Mouse (Mus musculus) A20 (cell line): ENCODE measurements around the gene Gm20388.

Experiments used
- DNase-seq: peaks from one replicate; pipeline ENCODE4 v3.0.0-alpha.2; 2011; ENCODE audit warnings: low read depth, low spot score

Gm20388 gene

DNA sequence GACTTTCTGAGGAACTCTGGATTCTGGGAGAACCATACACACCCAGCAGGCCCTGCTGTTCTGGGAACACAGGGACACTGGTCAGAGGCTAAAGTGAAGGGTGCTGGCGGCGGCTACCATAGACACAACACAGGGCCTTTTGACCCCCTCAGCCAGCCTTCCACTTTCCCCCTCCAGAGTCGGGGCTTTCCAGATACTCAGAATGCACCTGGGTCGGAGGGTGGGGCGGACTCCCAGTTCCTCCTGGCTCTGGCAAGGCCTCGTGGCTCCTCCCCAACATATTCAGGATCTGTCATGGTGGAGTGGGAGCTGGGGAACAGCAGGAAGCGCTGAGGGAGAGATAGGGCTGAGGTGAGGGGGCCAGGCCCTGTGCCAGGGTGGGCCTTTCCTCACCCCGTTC, 2781.5 kb downstream of the Gm20388 start:
- peak; percentile 70 for DNase-seq

DNA sequence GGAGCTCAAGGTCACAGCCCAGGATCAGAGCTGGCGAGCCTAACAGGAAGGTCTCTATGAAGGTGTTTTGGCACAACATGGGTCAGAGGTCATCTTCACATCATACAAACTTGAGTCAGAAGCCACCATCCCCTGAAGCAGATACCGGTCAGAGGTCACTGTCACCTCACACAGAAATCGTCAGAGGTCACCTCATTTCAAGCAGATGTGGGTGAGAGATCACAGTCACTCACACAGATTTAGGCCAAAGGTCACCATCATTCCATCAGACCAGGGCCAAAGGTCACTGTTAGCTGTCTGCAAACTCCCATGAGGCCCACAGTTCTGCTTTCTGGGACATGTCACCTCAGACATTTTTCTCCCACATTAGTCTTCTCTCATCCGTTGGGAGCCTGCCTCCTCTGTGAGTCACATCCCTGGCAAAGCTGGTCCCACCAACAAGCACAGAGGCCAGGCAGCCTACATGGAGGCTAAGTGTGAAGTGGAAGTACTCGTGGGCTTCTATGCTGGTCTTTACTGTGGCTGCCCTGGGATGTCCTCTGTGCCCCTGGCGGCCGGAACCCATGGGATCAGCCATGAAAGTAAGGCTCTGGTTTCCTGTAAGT, 2784.9 kb downstream of the Gm20388 start:
- DNase-seq, result no peak

DNA sequence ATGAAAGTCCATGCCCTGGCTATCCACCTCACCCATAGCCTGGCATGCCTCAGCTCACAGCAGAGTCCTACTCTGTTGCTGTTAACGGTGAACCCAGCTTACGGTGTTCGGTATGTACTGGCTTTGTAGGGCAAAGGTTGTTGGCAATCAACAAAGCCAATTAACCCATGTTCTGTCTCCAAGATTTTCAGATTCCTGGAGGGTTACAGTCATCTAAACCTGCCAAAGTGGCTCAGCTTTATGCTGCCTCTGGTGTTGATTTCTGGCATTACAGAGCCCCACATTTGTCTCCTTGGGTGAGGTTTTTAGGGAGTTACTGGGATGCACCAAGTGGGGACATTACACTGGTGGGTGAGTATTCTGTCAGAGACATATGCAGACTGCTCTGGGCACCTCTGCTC, 2786.5 kb downstream of the Gm20388 start:
- DNase-seq, result peak; percentile 67

DNA sequence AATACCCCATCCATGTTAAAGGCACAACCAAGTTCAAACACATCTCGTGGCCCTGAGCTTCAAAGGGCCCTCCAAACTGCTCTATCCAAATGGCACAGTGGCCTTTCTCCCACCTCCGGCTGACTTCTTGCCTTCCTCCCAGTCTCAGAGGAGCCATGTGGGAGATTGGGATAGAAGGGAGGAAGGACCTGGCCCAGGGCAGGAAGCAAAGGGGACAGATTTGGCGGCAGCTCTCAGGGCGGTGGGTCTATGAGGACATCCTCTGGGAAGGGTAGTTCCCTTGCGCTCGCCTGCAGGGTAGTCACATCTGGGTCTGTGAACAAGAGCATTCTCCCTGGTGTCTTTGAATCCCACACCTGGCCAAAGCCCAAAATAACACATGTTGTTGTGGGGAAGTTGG, 2786.9 kb downstream of the Gm20388 start:
- peak; percentile 57 for DNase-seq

DNA sequence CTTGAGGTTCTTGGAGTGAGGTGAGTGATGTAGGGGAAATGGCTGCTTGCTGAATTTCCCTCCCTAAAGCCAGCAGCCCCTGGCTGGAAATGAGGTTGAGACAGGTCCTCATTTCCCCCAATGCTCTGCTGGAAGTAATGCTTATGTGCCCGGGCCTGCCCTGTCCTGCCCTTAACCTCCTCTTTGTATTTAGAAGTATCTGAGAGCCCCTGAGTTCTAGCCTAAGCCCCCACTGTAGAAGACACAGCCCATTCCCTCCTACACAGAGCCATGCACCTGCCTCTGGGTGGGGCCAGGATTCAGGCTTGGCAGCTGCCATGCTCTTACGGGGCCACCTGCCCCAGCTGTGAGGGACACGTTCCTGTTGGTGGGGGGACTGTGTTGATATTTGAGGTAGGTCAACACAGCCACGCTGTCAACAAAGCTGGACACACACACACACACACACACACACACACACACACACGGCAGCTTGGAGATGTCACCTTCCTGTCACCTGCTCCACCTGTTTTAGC, 2787.7 kb downstream of the Gm20388 start:
- peak; percentile 89 for DNase-seq

DNA sequence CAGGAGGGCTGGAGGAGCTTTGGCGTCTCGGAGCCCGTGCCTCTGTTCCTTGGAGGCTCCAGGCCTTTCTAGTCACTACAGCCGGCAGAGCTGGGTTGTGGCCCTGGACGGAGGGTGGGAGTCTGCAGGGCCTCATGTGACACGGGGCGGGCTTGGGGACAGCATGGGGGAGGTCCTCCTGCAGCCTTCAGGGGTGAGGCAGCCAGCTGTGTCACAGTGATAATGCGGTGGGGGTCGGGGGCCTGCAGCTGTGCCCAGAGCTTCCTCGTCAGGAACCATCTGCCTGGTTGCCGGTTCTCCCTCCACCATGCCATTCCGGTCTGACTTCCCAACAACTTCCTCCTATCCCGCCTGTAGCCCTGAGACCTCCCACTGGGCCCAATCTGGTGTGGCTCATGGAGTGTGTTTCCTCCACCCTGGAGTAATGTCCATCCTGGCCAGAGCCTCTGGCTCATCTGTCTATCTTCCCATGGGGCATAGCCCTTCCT, 2788.4 kb downstream of the Gm20388 start, which contains the start of gene Cbfa2t3:
Gene Cbfa2t3, minus strand, starts transcription at position 105 of the 488 bp plus-strand sequence.
- peak; percentile 85 for DNase-seq

DNA sequence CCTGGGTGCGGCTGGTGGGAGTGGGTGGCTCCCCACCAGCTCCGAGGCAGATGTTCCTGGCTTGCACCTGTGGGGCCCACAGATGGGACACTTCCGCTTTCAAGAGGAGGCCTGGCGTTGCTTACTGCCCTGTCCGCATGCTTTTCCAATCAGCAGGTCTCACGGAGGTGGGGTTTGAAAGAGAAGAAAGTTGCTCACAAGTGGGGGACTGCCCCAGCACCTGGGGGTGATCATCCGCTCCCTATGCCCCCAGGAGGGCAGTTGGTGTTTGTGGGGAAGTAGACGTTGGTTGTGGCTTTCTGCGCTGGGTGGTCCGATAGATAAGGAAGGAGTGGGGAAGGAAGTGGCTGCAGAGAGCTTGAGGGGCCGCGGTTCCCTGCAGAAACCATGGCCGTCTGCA, 2790.0 kb downstream of the Gm20388 start:
- DNase-seq, result peak; percentile 97

DNA sequence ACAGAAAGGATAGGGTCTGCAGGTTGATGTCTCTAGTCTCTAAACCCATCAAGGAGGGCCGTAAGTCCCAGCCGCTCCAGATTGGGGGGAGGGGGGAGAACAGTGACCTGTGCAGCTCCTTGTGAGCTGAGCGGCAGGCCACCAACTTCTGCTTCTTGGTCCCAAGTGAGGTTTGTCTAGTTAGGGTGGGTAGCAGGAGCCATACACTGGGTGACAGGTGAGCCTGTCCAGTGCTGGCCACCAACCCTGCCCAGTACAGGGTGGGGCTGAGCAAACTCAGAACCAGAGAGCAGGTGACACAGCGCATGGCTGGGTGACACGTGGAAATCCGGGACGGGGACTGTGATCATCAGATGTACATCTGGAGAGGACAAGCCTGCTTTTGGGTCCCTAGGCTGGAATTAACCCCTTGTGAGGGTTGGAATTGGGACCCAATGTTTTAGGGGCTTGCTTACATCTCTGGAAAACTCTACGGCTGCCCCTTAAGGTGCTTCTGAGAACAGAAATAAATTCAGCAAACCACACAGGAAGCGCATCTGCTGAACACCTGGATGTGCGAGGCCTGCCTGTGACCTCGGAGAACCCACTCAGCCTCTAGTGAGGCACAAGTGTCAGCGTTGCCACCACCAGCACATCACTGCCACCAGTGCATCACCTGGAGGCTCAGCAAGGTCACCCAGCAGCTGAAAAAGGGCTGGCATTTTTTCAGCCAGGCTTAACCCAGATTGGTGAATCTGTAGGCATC, 2791.0 kb downstream of the Gm20388 start:
- peak; percentile 94 for DNase-seq

DNA sequence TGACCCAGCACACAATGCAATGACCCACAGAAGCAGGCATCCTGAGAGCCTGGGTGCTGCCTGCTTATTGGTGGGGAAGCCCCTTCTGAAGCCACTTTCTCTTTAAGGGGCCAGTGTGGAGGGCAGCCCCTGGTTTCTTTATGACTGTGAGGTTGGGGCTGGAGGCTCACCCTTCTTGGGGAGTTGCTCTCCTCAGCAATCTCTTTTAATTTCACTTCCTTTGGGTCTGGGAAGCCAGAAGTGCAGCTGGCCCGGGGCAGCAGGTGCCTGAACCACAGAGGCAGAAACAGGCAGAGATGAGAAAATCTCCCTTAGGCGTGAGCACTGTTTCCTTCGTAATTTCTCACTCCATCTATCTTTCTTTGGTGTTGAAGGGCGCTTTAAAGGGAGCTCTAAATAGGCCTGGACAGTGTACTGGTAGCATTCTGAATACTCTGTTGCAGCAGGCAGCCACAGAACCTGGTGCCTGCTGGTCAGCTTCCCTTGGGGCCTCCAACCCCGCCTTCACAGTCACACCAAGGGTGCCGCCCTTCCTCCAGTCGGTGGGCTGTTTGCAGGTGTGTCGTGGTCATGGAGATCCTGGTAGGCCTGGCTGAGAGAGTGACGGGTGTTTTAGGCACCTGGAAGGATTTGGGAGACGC, 2791.8 kb downstream of the Gm20388 start:
- DNase-seq, result peak; percentile 96

DNA sequence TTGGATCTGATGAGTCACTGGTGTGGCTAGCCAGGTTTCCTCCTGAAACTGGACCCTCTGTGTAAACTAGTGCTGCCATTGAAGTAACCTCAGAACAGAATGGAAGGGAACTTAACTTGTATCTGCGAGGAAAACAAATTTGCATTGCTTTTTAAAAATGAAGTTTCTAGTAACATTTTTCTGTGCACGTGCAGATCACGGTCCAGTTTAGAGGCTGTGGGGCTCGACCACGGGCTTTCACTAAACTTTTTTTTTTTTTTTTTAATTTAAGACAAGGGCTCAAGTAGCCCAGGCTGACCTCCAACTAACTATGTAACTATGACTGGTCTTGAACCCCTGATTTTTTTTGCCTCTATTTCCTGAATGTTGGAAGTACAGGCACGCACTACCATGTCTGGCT, 2792.3 kb downstream of the Gm20388 start:
- no peak for DNase-seq

DNA sequence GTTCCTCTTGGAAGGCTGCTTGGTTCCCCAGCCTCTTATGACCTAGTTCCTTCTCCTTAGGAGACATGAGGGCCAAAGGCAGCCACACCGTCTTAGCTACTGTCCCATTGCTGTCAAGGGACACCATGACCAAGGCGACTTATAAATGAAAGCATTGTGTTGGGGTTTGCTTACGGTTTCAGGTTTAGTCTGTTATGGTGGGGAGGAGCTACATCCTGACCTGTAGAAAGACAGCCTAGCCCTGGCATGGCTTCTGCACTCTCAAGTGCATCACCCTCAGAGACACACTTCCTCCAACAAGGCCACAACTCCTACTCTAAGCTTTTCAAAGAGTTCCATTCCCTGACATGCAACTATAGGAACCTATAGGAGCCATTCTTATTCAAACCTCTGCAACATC, 2794.0 kb downstream of the Gm20388 start:
- peak; percentile 70 for DNase-seq

DNA sequence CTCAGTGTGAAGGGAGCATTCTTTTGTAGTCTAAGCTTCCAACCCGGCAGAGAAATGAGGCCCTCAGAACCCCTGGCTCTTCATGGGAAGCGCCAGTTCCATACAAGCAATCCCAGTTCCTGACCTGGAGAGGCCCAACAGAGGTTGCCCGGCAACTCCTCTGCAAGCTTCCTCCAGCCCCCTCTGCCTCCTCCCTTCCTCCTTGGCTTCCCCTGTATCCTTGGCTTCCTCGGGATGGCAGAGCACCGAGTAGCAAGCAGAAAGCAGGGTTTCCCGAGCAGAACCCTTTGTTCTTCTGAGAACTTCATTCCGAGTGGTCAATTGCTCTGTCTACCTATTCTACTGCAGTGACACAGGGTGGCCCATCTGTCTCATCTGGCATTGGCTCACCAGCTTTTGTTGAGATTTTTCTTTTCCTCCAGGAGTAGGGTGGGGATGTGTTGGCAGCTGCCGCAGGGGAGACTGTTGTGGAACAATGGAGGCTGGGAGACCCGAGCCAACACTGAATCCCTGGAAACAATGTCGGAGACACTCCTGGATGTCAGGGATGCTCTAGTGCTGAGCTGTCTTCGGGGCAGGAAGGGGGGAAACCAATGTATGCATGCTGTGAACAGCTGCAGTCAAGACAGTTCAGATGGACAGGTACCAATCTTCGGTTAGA, 2795.4 kb downstream of the Gm20388 start:
- DNase-seq, result no peak

DNA sequence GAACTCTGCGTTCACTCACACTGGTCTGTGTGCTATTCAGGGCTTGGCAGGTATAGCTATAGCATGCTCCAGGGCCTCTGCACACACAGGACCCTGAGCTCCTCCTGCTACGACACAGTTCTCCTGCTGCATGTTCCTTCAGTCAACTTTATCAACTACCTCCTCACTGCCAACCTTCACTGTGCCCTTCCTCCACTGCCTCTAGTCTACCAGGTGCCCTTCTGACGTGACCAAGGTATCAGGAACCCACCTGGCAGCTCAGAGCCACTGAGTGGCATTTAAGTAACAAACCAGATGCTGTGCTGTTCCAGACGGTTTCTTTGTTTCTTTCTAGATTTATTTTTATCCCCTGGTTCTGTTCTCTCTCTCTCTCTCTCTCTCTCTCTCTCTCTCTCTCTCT, 2796.5 kb downstream of the Gm20388 start:
- DNase-seq, result peak; percentile 43

DNA sequence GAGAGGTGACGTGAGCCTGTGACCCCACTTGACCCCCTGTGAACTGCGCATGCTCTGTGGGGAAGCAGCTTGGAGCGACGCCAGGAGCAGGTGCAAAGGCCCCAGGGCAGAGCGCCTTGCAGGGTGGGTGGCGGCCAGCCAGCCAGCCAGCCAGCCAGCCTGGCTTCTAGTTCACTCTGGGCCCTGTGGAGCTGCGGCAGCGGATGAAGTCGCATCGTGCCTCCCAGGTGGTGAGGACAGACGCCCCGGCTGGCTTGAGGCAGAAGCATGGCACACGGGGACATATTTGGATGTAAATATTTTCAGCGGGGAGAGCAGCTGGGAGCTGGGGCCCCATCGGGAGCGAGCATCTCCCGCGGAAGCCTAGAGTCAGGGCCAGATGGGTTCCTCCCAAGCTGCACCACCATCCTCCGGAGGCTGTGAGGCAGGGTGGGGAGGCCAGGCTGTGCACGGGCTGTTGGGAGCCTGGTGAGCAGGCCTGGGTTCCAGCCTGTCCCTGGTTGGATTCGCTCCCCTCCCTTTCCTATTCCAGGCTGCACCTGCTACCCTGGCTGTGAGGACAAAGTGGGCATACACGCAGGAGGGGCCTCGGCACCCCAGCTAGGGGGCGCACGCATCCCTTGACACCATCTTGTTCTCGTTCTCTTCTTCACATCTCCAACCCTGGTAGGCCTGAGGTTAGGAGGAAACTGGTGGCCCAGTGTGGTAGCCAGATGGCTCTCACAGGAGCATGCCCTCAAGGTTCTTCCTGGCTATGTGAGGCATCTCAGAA, 2798.9 kb downstream of the Gm20388 start:
- DNase-seq, result no peak

DNA sequence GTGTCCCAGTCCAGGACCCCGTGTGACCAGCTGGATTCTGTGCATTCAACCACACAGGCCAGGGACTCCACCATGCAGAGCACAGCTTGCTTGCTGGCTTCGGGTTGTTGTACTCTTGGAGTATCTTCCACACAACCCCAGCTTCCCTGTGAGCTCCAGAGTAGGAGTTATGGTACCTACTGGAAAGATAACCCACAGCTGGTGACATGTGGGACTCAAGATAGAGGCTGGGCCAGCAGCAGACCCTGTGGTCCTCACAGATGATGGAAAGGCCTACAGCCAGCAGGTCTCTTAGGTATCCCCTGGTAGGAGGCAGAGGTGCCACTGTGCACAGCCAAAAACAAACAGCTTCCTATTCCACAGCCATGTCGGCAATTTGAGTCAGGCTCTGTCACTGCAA, 2800.8 kb downstream of the Gm20388 start:
- no peak for DNase-seq

DNA sequence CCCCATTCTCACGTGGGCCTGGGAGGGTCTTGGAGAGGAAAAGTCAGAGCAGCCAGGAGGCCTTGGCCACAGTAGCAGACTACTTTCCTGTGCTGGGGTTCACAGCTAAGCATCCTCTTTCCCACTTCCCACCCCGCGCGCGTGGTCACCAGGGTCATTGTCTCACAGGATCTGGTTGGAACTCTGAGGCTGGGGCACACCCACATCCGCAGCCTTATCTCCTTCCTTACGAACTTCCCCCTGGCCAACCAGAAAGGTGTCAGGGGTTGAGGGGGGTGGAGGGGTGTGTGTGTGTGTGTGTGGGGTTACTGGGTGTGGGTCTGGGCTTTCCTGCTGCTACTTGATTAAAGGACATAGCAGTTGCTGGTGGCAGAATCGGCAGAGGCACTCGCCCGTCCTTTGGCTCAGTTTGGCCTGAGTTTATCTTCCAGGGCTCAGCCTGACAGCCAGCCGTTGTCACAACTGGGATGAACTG, 2801.3 kb downstream of the Gm20388 start:
- DNase-seq, result no peak

DNA sequence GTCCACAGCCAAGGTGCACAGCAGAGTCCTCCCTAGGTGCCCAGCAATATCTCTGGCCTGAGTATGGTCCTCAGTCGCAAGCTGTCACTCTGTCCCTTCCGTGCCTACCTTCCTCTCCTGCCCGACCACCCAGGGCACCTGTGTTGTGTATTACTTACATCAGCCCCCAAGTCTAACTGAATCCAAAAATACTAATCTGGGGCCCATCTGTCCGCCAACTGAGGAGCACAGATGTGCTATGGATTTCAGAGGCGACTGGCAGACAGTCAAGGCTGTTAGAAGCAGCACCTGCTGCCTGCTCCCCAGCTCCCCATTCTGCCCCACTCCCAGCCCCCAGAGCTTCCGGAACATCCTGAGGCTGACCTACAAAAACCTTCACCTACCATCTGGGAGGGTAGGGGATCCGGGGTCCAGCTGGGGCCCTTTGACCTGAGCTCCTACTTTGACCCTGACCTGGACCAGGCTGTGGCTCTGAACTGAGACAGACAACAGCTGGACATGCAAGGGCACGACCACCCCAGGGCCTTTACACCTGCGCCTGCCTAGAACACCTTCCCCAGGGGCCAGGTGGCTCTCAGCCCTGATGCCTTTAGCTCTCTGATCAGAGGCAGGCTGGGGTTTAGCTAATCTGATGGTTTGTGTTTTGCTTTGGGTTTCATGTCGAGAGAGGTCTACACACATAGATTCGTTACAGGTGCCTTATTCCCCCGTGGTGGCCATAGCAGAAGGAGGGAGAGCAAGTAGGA, 2801.9 kb downstream of the Gm20388 start:
- DNase-seq, result no peak

DNA sequence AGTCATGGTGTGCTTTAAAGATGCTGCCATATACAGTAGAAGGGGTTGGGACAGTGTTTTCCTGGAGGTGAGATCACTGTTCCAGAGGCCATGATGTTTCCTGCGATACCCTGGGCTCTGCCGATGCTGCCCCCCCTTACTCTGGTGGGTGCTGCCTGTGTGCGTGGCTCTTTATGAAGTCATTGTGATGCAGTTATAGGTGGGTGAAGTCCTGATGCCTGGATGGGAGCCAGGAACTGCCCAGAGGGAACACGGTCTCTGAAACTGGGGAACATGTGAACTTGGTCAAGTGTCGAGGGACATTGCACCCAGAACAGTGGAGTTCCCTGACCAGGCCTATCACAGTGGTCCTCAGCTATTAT, 2802.5 kb downstream of the Gm20388 start:
- DNase-seq, result no peak

DNA sequence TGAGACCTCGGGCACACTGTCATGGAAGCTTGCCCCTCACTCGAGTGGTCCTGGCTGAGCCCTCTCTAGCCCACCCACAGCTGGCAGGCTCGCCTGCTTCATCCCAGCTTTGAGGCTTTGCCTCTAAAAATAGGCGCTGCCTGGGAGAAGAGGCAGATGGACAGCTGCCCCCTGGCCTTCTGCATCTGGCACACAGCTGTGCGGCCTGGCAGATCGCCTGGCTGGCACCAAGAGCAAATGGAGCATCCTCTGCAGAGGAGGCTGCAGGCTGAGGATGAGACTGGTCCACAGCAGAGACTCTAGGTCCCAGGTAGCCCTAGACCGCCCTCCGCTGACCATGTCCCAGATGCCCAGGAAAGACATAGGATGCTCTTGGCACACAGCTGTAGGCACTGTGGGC, 2805.9 kb downstream of the Gm20388 start:
- no peak for DNase-seq

DNA sequence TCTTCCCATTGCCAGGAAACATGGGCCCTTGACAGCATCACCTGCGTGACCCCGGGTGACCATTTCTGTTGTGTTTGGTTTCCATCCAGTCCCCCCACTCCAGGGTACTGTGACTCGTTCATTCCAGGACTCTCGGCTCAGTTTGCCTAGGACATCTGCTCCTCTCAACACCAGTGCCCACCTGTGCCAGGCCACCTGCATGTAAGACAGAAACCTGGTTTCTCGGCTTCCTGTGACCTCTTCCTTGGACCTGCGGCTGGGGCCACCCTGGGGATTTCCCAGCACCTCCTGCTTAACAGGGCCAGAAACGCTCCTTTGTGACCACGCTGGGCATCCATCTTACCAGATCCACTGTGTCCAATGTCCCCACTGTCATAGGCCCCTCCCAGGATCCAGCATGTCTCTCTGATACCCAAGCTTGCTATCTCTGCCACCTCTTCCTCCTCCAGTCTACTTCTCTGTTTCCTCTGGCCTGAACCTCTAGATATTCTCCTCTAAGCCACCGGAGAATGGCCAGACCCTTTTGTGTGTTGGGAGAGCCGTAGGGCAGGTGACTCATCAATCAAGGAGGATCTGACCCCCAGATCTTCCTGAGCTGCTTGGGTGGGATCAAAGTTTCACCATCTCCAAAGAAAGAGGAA, 2807.3 kb downstream of the Gm20388 start:
- DNase-seq, result no peak
